Mouse (Mus musculus): ENCODE results near the gene Fads6.

Gene Fads6

GRCm38 (mm10) chr11:115297214-115297826, at the start of gene Fads6:
Gene Fads6 (minus strand): TSS chr11:115297663.
- H3K27me3 ChIP-seq (ENCODE audit: insufficient read depth, low read length), result peaks cover 46% of the 10 kb centered on the region
- no peaks in the 10 kb centered on the region for H3K9me3 ChIP-seq (ENCODE audit: low read length)
- no peaks in the 10 kb centered on the region for H3K36me3 ChIP-seq (ENCODE audit: insufficient read depth, low read length)
- TF ChIP-seq POU5F1 (IDR thresholded peaks at IDR 0.05; ENCODE audit: borderline replicate concordance, low read length) (no peak), CTCF (conservative IDR thresholded peaks at IDR 0.05; ENCODE audit: low read length) (no peak), NANOG (IDR thresholded peaks at IDR 0.05; ENCODE audit: borderline replicate concordance, low read length) (no peak)
- peaks cover 48% of the 10 kb centered on the region for H3K4me1 ChIP-seq (replicated peaks; ENCODE audit: low read depth, low read length)
- H3K4me3 ChIP-seq (replicated peaks; ENCODE audit: low read length), result peak within 1 kb of the TSS; percentile 76

DNA sequence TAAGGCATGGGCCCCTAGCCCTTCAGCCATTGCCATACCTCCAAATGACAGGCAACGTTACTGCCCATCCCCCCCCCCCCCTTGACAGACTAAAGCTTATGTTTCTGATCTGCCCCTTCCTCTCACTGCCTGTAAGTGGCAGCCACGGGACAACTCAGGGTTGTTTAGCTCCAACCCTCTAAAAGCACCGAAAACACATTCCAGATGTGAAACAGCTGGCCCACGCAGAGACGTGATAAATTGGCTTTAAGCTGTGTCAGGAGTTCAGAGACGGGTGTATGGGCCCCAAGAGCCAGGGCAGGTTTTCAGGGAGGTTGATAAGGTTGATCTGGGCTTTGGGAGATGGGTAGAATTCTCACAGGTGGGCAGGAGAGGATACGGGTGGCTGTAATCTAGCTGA, 48.1 kb upstream of the Fads6 start:
- no peaks in the 10 kb centered on the region for H3K9me3 ChIP-seq (ENCODE audit: low read length)
- TF ChIP-seq CTCF (conservative IDR thresholded peaks at IDR 0.05; ENCODE audit: low read length) (no peak), POU5F1 (IDR thresholded peaks at IDR 0.05; ENCODE audit: borderline replicate concordance, low read length) (no peak)
- no peaks in the 10 kb centered on the region for H3K36me3 ChIP-seq (ENCODE audit: insufficient read depth, low read length)

GRCm38 (mm10) chr11:115344967-115345366, 47.5 kb upstream of the Fads6 start:
- Histone ChIP-seq H3K36me3 (ENCODE audit: insufficient read depth, low read length) (no peaks in the 10 kb centered on the region), H3K27me3 (ENCODE audit: insufficient read depth, low read length) (peaks cover 75% of the 10 kb centered on the region), H3K4me1 (replicated peaks; ENCODE audit: low read depth, low read length) (peaks cover 47% of the 10 kb centered on the region), H3K9me3 (ENCODE audit: low read length) (no peaks in the 10 kb centered on the region), H3K4me3 (replicated peaks; ENCODE audit: low read length) (peak overlapping the region; percentile 68)
- no peak for TF ChIP-seq NANOG (IDR thresholded peaks at IDR 0.05; ENCODE audit: borderline replicate concordance, low read length)
- TF ChIP-seq CTCF (conservative IDR thresholded peaks at IDR 0.05; ENCODE audit: low read length), result no peak
- TF ChIP-seq POU5F1 (IDR thresholded peaks at IDR 0.05; ENCODE audit: borderline replicate concordance, low read length), result no peak

More for the DNA sequence above, 48.1 kb upstream of the Fads6 start:
- H3K27me3 ChIP-seq (ENCODE audit: insufficient read depth, low read length), result peaks cover 74% of the 10 kb centered on the region
- peaks cover 47% of the 10 kb centered on the region for H3K4me1 ChIP-seq (replicated peaks; ENCODE audit: low read depth, low read length)
- H3K4me3 ChIP-seq (replicated peaks; ENCODE audit: low read length), result no peak overlapping the region

DNA sequence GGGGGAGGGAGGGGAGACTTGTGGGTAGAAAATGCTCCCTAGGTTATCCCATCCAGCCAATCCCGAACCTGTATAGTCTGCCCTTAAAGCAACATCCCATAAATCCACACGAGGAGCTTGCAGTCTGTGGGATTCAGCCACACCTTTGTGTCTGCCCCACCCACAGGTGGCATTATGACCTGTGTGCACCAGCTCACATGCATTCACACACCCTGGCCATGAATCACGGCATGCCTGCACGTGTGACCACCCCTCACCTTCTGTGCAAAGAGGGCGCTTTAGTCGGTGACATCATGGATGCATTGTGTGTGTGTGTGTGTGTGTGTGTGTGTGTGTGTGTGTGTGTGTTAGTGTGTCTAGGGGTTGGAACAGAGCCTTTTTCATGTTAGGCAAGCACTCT, 44.4 kb upstream of the Fads6 start:
- no peak overlapping the region for H3K4me3 ChIP-seq (replicated peaks; ENCODE audit: low read length)

DNA sequence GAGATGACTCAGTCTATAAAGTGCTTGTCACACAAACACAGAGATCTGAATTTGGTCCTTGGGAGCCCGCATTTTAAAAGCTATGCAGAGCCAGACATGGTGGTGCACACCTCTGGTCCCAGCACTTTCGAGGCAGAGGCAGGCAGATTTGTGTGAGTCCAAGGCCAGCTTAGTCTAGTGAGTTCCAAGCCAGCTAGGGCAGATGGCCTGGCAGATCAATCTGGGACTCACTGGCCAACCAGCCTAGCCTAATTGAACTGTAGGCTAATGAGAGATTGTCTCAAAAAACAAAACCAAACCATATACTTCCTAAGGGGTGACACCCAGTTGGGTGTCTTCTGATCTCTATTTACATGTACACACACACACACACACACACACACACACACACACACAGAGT, 43.8 kb upstream of the Fads6 start:
- TF ChIP-seq POU5F1 (IDR thresholded peaks at IDR 0.05; ENCODE audit: borderline replicate concordance, low read length), result no peak
- no peak for TF ChIP-seq NANOG (IDR thresholded peaks at IDR 0.05; ENCODE audit: borderline replicate concordance, low read length)
- no peak for TF ChIP-seq CTCF (conservative IDR thresholded peaks at IDR 0.05; ENCODE audit: low read length)
- Histone ChIP-seq H3K9me3 (ENCODE audit: low read length) (no peaks in the 10 kb centered on the region), H3K4me1 (replicated peaks; ENCODE audit: low read depth, low read length) (peaks cover 19% of the 10 kb centered on the region), H3K4me3 (replicated peaks; ENCODE audit: low read length) (no peak overlapping the region), H3K27me3 (ENCODE audit: insufficient read depth, low read length) (peaks cover 81% of the 10 kb centered on the region), H3K36me3 (ENCODE audit: insufficient read depth, low read length) (no peaks in the 10 kb centered on the region)

More for the DNA sequence above, 44.4 kb upstream of the Fads6 start:
- Histone ChIP-seq H3K36me3 (ENCODE audit: insufficient read depth, low read length) (no peaks in the 10 kb centered on the region), H3K27me3 (ENCODE audit: insufficient read depth, low read length) (peaks cover 80% of the 10 kb centered on the region), H3K9me3 (ENCODE audit: low read length) (no peaks in the 10 kb centered on the region), H3K4me1 (replicated peaks; ENCODE audit: low read depth, low read length) (peaks cover 25% of the 10 kb centered on the region)
- no peak for TF ChIP-seq NANOG (IDR thresholded peaks at IDR 0.05; ENCODE audit: borderline replicate concordance, low read length)
- TF ChIP-seq POU5F1 (IDR thresholded peaks at IDR 0.05; ENCODE audit: borderline replicate concordance, low read length), result no peak
- TF ChIP-seq CTCF (conservative IDR thresholded peaks at IDR 0.05; ENCODE audit: low read length), result no peak

- Histone ChIP-seq H3K9me3 (ENCODE audit: low read length) (no peaks in the 10 kb centered on the region), H3K4me3 (replicated peaks; ENCODE audit: low read length) (no peak overlapping the region), H3K4me1 (replicated peaks; ENCODE audit: low read depth, low read length) (peaks cover 19% of the 10 kb centered on the region), H3K36me3 (ENCODE audit: insufficient read depth, low read length) (no peaks in the 10 kb centered on the region), H3K27me3 (ENCODE audit: insufficient read depth, low read length) (peaks cover 84% of the 10 kb centered on the region)
- TF ChIP-seq POU5F1 (IDR thresholded peaks at IDR 0.05; ENCODE audit: borderline replicate concordance, low read length), result no peak
These were observed 40.4 kb upstream of the Fads6 start for GRCm38 (mm10) chr11:115337826-115338225.

DNA sequence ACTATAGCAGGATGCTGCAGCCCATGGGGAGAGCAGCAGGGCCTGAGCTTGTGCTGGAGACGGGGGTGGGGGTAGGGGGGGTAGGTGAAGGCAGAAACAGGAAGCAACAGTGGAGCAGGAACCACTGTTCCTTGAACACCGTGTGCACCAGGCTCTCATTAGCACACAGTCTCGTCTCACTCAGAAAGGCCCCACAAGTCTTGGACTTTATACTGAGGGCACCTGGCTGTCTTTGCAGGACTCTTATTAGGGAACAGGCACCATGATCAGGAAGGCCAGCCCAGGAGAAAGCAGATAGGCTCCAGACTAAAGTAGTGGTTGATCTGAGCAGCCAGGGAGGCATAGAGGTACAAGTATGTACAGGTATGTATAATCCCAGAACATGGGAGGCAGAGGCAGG, 39.9 kb upstream of the Fads6 start:
- Histone ChIP-seq H3K27me3 (ENCODE audit: insufficient read depth, low read length) (peaks cover 84% of the 10 kb centered on the region), H3K4me3 (replicated peaks; ENCODE audit: low read length) (no peak overlapping the region), H3K4me1 (replicated peaks; ENCODE audit: low read depth, low read length) (peaks cover 19% of the 10 kb centered on the region), H3K36me3 (ENCODE audit: insufficient read depth, low read length) (no peaks in the 10 kb centered on the region), H3K9me3 (ENCODE audit: low read length) (no peaks in the 10 kb centered on the region)
- TF ChIP-seq CTCF (conservative IDR thresholded peaks at IDR 0.05; ENCODE audit: low read length) (no peak), POU5F1 (IDR thresholded peaks at IDR 0.05; ENCODE audit: borderline replicate concordance, low read length) (no peak), NANOG (IDR thresholded peaks at IDR 0.05; ENCODE audit: borderline replicate concordance, low read length) (no peak)

DNA sequence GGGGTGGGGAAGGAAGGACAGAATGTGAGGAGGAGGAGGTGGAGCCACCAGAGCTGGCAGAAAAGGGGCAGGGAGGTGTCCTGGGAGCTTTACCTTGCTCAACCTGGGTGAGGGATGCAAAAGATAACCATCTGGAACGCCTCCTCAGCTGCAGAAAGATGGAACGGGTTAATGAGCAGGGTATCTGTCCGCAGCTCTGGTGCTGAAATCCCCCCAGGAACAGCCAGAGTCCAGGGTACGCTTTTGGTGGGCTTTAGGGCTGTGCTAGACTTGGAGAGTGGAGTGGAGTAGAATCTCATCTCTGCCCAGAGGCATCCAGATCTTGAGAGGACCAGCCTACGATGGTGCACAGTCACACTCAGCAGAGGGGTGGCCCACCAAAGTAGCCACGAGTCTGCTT, 38.7 kb upstream of the Fads6 start:
- no peaks in the 10 kb centered on the region for H3K36me3 ChIP-seq (ENCODE audit: insufficient read depth, low read length)
- TF ChIP-seq NANOG (IDR thresholded peaks at IDR 0.05; ENCODE audit: borderline replicate concordance, low read length), result no peak
- no peak for TF ChIP-seq POU5F1 (IDR thresholded peaks at IDR 0.05; ENCODE audit: borderline replicate concordance, low read length)
- TF ChIP-seq CTCF (conservative IDR thresholded peaks at IDR 0.05; ENCODE audit: low read length), result no peak
- no peak overlapping the region for H3K4me3 ChIP-seq (replicated peaks; ENCODE audit: low read length)
- peaks cover 19% of the 10 kb centered on the region for H3K4me1 ChIP-seq (replicated peaks; ENCODE audit: low read depth, low read length)
- H3K9me3 ChIP-seq (ENCODE audit: low read length), result no peaks in the 10 kb centered on the region
- H3K27me3 ChIP-seq (ENCODE audit: insufficient read depth, low read length), result peaks cover 92% of the 10 kb centered on the region

- Histone ChIP-seq H3K4me1 (replicated peaks; ENCODE audit: low read depth, low read length) (peaks cover 19% of the 10 kb centered on the region), H3K9me3 (ENCODE audit: low read length) (no peaks in the 10 kb centered on the region), H3K27me3 (ENCODE audit: insufficient read depth, low read length) (peaks cover 90% of the 10 kb centered on the region), H3K4me3 (replicated peaks; ENCODE audit: low read length) (no peak overlapping the region), H3K36me3 (ENCODE audit: insufficient read depth, low read length) (no peaks in the 10 kb centered on the region)
- no peak for TF ChIP-seq CTCF (conservative IDR thresholded peaks at IDR 0.05; ENCODE audit: low read length)
- TF ChIP-seq POU5F1 (IDR thresholded peaks at IDR 0.05; ENCODE audit: borderline replicate concordance, low read length), result no peak
- TF ChIP-seq NANOG (IDR thresholded peaks at IDR 0.05; ENCODE audit: borderline replicate concordance, low read length), result no peak
These were observed 37.8 kb upstream of the Fads6 start for GRCm38 (mm10) chr11:115335223-115335622.

Measured in E14TG2a.4 (cell line).